Mouse (Mus musculus): ENCODE data around the gene Gna12. TPM values are rescaled to one million over a fixed set of nuclear protein-coding genes. Genes with fewer than 3 reads are reported as not detected.

Gna12 gene
- 30.5 and 57.8 TPM in 2 replicates for polyA plus RNA-seq (2016; fragmentation: Nextera tagmentation; extraction: Ambion mirVana)

- Histone ChIP-seq H3K4me2 (replicated peaks) (peak within 1 kb of the TSS; percentile 82), H3K9ac (peak within 1 kb of the TSS; percentile 85), H3K9me3 (no peaks in the 10 kb centered on the region), H3K27ac (peak within 1 kb of the TSS; percentile 77), H3K27me3 (no peaks in the 10 kb centered on the region), H3K36me3 (0 out of 2 replicates have a peak, but pooled peaks cover under 1% of the 10 kb centered on the region), H3K4me1 (peaks cover 26% of the 10 kb centered on the region), H3K4me3 (peak within 1 kb of the TSS; percentile 65)
- under 1% methylated on average over 48 of the region's 49 CpGs for WGBS
- peak; percentile 98 for ATAC-seq (ENCODE audit: insufficient number of reproducible peaks, insufficient read depth, low FRiP score, low TSS enrichment)
Measured at GRCm38 (mm10) chr5:140830314-140831063, at the start of gene Gna12. TSS of gene Gna12 (minus strand) at chr5:140830431.

DNA sequence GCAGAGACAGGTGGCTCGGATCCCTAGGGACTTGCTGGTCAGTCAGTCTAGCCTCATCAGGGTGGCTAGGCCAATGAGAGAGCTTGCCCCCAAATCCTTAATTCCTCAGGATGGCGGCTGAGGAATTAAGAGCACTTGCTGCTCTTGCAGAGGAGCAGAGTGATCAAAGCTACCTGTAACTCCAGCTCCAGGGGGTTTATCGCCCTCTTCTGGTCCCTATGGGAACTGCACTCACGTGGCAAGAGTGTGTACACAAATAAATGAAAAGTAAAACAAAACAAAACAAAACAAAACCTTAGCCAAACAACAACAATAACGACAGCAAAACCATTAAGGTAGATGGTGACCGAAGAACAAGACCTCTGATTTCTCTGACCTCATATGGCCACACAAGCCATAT, 48.4 kb upstream of the Gna12 start:
- Histone ChIP-seq H3K27ac (no peak overlapping the region), H3K9ac (no peak overlapping the region), H3K9me3 (0 out of 2 replicates have a peak, but pooled peaks cover under 1% of the 10 kb centered on the region), H3K4me2 (replicated peaks) (no peak overlapping the region), H3K36me3 (no peaks in the 10 kb centered on the region), H3K4me3 (no peak overlapping the region), H3K4me1 (no peaks in the 10 kb centered on the region), H3K27me3 (no peaks in the 10 kb centered on the region; the same call in 1 of the 2 replicates)
- ATAC-seq (ENCODE audit: insufficient number of reproducible peaks, insufficient read depth, low FRiP score, low TSS enrichment), result no peak
- 65% methylated on average over 6 of the region's 6 CpGs for WGBS

- Histone ChIP-seq H3K27me3 (peaks cover 6% of the 10 kb centered on the region; the same call in 1 of the 2 replicates), H3K4me3 (no peak overlapping the region), H3K4me2 (replicated peaks) (no peak overlapping the region), H3K36me3 (no peaks in the 10 kb centered on the region), H3K9ac (no peak overlapping the region), H3K27ac (no peak overlapping the region), H3K4me1 (peaks cover 26% of the 10 kb centered on the region), H3K9me3 (no peaks in the 10 kb centered on the region)
- ATAC-seq (ENCODE audit: insufficient number of reproducible peaks, insufficient read depth, low FRiP score, low TSS enrichment), result no peak
- 75% methylated on average over 6 of the region's 6 CpGs for WGBS
Measured at GRCm38 (mm10) chr5:140873736-140874307, 43.6 kb upstream of the Gna12 start.

DNA sequence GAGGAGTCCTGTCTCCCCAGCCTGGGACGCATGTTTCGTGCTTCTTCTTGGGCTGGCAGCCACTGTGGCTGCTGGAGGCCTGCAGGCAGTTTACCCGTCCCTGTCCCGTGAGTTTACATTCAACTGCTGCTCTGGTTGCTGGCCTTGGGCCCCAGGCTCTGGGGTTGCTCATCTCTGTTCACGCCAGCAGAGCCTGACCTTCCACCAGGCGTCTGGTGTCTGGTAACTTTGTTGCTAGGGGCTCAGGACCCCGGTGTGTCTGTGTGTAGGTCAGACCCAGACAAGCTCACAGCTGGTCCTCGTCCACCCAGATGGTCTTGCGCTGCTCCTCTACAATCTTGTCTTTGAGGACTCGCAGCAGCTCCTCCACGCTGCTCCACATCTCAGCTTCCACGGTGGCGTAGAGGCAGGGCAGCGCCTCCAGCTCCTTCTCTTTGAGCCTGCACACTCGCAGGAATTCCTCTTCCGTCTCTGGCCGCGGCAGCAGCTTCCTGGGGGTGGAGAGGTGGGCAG, 42.9 kb upstream of the Gna12 start:
- Histone ChIP-seq H3K9ac (0 out of 2 replicates have a peak overlapping the region, but pooled peaks have one; percentile 30), H3K9me3 (no peaks in the 10 kb centered on the region), H3K36me3 (no peaks in the 10 kb centered on the region), H3K4me1 (peaks cover 26% of the 10 kb centered on the region), H3K4me3 (peak overlapping the region; percentile 7; the same call in 1 of the 2 replicates), H3K27me3 (peaks cover 6% of the 10 kb centered on the region; the same call in 1 of the 2 replicates), H3K27ac (0 out of 2 replicates have a peak overlapping the region, but pooled peaks have one; percentile 58), H3K4me2 (replicated peaks) (peak overlapping the region; percentile 41)
- ATAC-seq (ENCODE audit: insufficient number of reproducible peaks, insufficient read depth, low FRiP score, low TSS enrichment), result no peak
- WGBS, result 12% methylated on average over 18 of the region's 18 CpGs

DNA sequence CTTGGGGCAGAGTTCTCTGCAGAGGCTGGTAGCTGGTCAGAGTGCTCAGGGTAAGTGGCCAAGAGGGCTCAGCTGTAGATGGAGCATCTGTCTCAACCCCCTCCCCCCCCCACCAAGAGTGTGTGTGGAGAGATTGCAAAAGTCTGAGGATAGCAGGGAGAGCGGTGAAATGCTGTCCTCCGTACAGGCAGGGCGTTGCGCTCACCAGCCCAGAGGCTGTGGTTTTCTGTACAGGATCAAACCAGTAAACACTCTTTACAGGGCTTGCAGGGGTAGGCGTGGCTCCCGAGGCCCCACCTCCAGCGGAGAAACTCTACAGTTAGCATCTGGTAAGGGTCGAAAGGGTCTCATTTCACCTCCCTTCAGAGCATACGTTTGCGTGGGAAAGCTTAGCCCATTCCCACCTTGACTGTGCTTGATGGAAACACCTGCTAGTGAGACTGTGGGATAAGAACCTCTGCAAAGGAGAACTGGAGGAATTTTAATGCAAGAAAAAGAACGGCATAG, 42.4 kb upstream of the Gna12 start:
- ATAC-seq (ENCODE audit: insufficient number of reproducible peaks, insufficient read depth, low FRiP score, low TSS enrichment), result no peak
- no peaks in the 10 kb centered on the region for H3K9me3 ChIP-seq
- 0 out of 2 replicates have a peak overlapping the region, but pooled peaks have one; percentile 58 for H3K27ac ChIP-seq
- no peak overlapping the region for H3K4me3 ChIP-seq
- H3K36me3 ChIP-seq, result no peaks in the 10 kb centered on the region
- peak overlapping the region; percentile 41 for H3K4me2 ChIP-seq (replicated peaks)
- peaks cover 6% of the 10 kb centered on the region; the same call in 1 of the 2 replicates for H3K27me3 ChIP-seq
- peaks cover 26% of the 10 kb centered on the region for H3K4me1 ChIP-seq
- 18% methylated on average over 11 of the region's 11 CpGs for WGBS
- H3K9ac ChIP-seq, result no peak overlapping the region

DNA sequence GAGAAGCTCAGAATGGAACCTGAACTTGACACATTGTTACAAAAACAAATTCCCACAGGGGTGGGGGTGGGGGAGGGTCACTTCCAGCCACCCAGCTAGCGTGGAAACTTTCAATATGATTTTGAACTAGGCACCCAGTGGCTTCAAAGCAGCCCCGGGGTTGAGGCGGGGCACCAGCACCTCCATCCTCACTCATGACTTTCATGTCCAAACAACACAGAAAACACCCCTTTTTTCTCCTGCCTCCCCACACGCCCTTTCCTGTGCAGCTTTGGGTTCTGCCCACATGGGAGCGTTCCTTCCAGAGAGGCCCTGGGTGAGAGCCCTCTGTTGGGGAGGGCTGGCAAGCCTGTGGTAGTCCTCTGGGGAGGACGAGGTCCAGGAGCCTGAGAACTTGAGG, 41.0 kb upstream of the Gna12 start:
- Histone ChIP-seq H3K27me3 (peaks cover 6% of the 10 kb centered on the region; the same call in 1 of the 2 replicates), H3K27ac (no peak overlapping the region), H3K9me3 (no peaks in the 10 kb centered on the region), H3K9ac (no peak overlapping the region), H3K4me2 (replicated peaks) (no peak overlapping the region), H3K4me3 (no peak overlapping the region), H3K36me3 (no peaks in the 10 kb centered on the region), H3K4me1 (peaks cover 26% of the 10 kb centered on the region)
- WGBS, result 68% methylated on average over 6 of the region's 6 CpGs
- no peak for ATAC-seq (ENCODE audit: insufficient number of reproducible peaks, insufficient read depth, low FRiP score, low TSS enrichment)

DNA sequence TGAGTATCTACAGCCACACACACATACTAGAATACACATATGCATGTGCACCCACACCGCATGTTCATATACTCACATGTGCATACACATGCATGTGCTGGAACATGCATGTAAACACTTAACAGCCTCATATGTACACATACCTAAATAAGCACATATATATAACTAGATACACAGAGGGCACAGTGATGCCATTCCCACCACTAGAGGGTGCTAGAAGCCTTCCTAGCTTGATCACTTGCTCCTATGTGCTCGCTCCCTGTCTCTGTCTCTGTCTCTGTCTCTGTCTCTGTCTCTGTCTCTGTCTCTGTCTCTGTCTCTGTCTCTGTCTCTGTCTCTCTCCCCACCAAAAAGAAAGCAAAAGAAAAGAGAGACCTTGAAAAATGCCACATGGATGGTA, 38.8 kb upstream of the Gna12 start:
- no peak overlapping the region for H3K4me2 ChIP-seq (replicated peaks)
- H3K9ac ChIP-seq, result no peak overlapping the region
- H3K27me3 ChIP-seq, result peaks cover 6% of the 10 kb centered on the region; the same call in 1 of the 2 replicates
- no peak overlapping the region for H3K4me3 ChIP-seq
- H3K4me1 ChIP-seq, result peaks cover 26% of the 10 kb centered on the region
- no peaks in the 10 kb centered on the region for H3K36me3 ChIP-seq
- 69% methylated on average over 2 of the region's 2 CpGs for WGBS
- ATAC-seq (ENCODE audit: insufficient number of reproducible peaks, insufficient read depth, low FRiP score, low TSS enrichment), result no peak
- H3K9me3 ChIP-seq, result no peaks in the 10 kb centered on the region
- H3K27ac ChIP-seq, result no peak overlapping the region

- no peak overlapping the region for H3K4me2 ChIP-seq (replicated peaks)
- H3K27me3 ChIP-seq, result no peaks in the 10 kb centered on the region
- no peak overlapping the region for H3K4me3 ChIP-seq
- H3K9ac ChIP-seq, result no peak overlapping the region
- H3K27ac ChIP-seq, result no peak overlapping the region
- no peak for ATAC-seq (ENCODE audit: insufficient number of reproducible peaks, insufficient read depth, low FRiP score, low TSS enrichment)
- H3K9me3 ChIP-seq, result no peaks in the 10 kb centered on the region
- no peaks in the 10 kb centered on the region for H3K36me3 ChIP-seq
- WGBS, result 78% methylated on average over 5 of the region's 5 CpGs
- H3K4me1 ChIP-seq, result no peaks in the 10 kb centered on the region
Measured at GRCm38 (mm10) chr5:140859730-140860129, 29.5 kb upstream of the Gna12 start.

- Histone ChIP-seq H3K9me3 (no peaks in the 10 kb centered on the region), H3K9ac (no peak overlapping the region), H3K27ac (no peak overlapping the region), H3K27me3 (no peaks in the 10 kb centered on the region), H3K4me1 (no peaks in the 10 kb centered on the region), H3K4me3 (no peak overlapping the region), H3K36me3 (no peaks in the 10 kb centered on the region), H3K4me2 (replicated peaks) (no peak overlapping the region)
- WGBS, result 92% methylated on average over 3 of the region's 3 CpGs
- no peak for ATAC-seq (ENCODE audit: insufficient number of reproducible peaks, insufficient read depth, low FRiP score, low TSS enrichment)
Measured at GRCm38 (mm10) chr5:140858335-140858734, 28.1 kb upstream of the Gna12 start.

- Histone ChIP-seq H3K9me3 (no peaks in the 10 kb centered on the region), H3K4me1 (no peaks in the 10 kb centered on the region), H3K27ac (no peak overlapping the region), H3K36me3 (no peaks in the 10 kb centered on the region), H3K4me2 (replicated peaks) (no peak overlapping the region), H3K9ac (no peak overlapping the region), H3K4me3 (no peak overlapping the region), H3K27me3 (no peaks in the 10 kb centered on the region)
- 57% methylated on average over 8 of the region's 8 CpGs for WGBS
- ATAC-seq (ENCODE audit: insufficient number of reproducible peaks, insufficient read depth, low FRiP score, low TSS enrichment), result no peak
Measured at GRCm38 (mm10) chr5:140857432-140858154, 27.4 kb upstream of the Gna12 start.

DNA sequence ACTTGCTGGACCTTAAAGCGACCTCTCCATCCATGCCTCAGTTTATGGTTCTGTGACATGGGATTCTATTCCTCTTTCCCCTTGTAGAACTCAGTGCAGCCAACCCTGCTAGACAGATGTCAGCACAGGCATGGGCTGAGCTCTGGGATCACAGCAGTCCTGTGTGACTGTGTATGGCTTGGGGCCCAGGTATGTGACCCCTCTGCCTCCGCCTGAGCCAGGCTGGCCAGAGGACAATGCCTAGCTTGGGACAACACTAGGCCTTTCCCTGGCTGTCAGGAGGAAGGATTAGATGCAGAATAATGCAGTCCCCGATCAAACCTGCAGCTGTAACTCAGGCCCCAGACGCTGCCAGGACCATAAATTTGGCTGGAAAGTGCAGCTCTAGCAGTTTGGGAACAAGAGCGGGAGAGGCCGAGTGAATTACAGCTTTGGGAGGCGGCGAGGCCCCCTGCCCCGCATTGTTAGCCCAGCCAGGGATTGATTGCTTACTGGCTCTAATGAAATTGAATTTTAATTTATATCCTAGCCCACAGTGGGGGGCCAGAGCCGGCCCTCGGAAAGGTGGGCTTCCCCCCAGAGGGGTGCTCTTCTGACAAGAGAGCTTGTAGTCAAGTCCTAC, 25.8 kb upstream of the Gna12 start:
- no peak overlapping the region for H3K9ac ChIP-seq
- WGBS, result 68% methylated on average over 11 of the region's 11 CpGs
- no peaks in the 10 kb centered on the region for H3K36me3 ChIP-seq
- no peaks in the 10 kb centered on the region for H3K9me3 ChIP-seq
- no peaks in the 10 kb centered on the region for H3K27me3 ChIP-seq
- H3K4me1 ChIP-seq, result no peaks in the 10 kb centered on the region
- H3K27ac ChIP-seq, result no peak overlapping the region
- no peak overlapping the region for H3K4me2 ChIP-seq (replicated peaks)
- no peak for ATAC-seq (ENCODE audit: insufficient number of reproducible peaks, insufficient read depth, low FRiP score, low TSS enrichment)
- no peak overlapping the region for H3K4me3 ChIP-seq

Data from embryonic facial prominence, embryonic 12.5 days (tissue).